Mouse (Mus musculus): ENCODE results near the gene Fam216a. TPM values are rescaled to one million over a fixed set of nuclear protein-coding genes. Genes with fewer than 3 reads are reported as not detected.

Gene Fam216a
- polyA plus RNA-seq, 1 experiment from 2014 or later: 158 TPM

DNA sequence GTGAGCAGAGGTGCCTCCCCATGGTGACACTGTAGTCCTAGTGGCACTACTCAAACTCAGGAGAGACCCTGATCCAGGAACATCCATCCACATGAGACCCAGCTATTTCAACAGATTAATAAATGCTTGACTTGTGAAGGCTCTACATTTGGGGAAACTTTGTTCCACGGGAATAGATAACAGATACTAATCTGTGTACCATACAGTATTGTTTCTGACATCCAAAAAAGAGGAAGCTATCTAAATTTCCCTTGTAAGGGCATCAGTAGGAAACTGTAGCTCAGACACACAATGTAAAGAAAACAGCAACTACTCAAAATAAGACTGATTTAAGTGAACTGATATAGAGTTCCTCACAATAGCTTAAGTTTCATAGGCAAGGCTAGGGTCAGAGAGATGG lies 29.3 kb downstream of the Fam216a start:
- ATAC-seq (ENCODE audit: low read depth): no peak
- H3K9me3 ChIP-seq (ENCODE audit: control insufficient read depth, low read length): no peaks in the 10 kb centered on the region
- no peak overlapping the region for H3K4me3 ChIP-seq (ENCODE audit: low read depth, low read length)
- H3K27ac ChIP-seq (ENCODE audit: low read depth, low read length): no peak overlapping the region
- no peaks in the 10 kb centered on the region for H3K36me3 ChIP-seq (ENCODE audit: control insufficient read depth, insufficient read depth, low read length)
- 90% methylated on average over 1 of the region's 1 CpGs for WGBS
- no peak overlapping the region for H3K9ac ChIP-seq (replicated peaks; ENCODE audit: low read depth, low read length)
- H3K4me2 ChIP-seq (ENCODE audit: low read depth, low read length): no peak overlapping the region
- no peaks in the 10 kb centered on the region for H3K4me1 ChIP-seq (ENCODE audit: control insufficient read depth, insufficient read depth, low read length)
- no peaks in the 10 kb centered on the region for H3K27me3 ChIP-seq (ENCODE audit: control insufficient read depth, insufficient read depth, low read length)

DNA sequence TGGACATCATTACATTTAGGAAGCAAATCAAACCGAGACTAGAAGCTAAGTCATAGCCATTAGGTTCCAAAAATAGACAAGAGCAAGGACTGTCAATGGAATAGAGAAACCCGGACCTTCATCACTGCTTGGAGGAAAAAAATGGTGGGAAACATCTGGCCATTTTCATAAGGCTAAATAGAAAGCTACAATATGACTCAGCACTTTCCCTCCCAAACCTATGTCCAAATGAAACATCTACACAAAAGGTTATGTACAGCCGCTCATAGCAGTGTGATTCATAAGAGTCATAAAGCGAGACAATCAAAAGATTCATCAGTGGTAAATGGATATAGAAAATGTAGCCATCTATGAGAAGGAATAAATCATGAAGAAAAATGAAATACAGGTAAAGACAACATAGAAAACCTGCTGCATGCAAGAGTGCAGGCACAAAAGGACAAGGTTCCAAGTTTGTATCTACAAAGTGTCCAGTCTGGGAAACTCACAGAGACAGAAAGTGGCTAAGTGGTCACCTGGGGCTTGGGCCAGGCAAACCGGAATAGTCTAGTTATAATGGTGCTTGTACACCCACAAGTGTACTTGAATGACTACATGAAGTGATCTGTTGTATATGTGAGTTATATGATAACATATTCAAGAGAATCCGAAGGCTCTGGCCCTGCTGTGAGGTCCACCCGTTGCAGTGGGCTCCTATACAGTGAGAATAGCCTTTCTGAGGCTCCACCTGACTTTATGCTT lies 35.4 kb downstream of the Fam216a start:
- no peaks in the 10 kb centered on the region for H3K4me1 ChIP-seq (ENCODE audit: control insufficient read depth, insufficient read depth, low read length)
- no peak overlapping the region for H3K4me2 ChIP-seq (ENCODE audit: low read depth, low read length)
- H3K9ac ChIP-seq (replicated peaks; ENCODE audit: low read depth, low read length): no peak overlapping the region
- no peak overlapping the region for H3K27ac ChIP-seq (ENCODE audit: low read depth, low read length)
- no peak for ATAC-seq (ENCODE audit: low read depth)
- 94% methylated on average over 7 of the region's 7 CpGs for WGBS
- H3K36me3 ChIP-seq (ENCODE audit: control insufficient read depth, insufficient read depth, low read length): no peaks in the 10 kb centered on the region
- no peak overlapping the region for H3K4me3 ChIP-seq (ENCODE audit: low read depth, low read length)
- no peaks in the 10 kb centered on the region for H3K27me3 ChIP-seq (ENCODE audit: control insufficient read depth, insufficient read depth, low read length)
- no peaks in the 10 kb centered on the region for H3K9me3 ChIP-seq (ENCODE audit: control insufficient read depth, low read length)

DNA sequence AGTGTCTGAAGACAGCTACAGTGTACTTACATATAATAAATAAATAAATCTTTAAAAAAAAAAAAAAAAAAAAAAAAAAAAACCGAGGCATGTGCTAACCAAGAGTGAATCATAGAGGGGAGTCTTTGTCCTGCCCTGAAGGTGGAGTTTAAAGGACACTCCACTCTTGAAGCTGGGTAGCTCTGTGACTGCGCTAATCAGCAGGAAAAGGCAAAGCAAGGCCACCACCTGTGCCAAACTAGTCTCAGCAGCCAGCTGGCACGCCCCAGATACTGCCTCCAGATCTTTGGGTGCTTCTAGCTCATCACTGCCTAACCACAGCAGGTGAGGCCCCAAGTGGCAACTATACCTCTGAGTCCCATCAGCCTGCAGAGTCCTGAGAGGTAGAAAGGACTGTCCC lies 37.5 kb downstream of the Fam216a start:
- WGBS: 78% methylated on average over 3 of the region's 3 CpGs
- ATAC-seq (ENCODE audit: low read depth): no peak
- Histone ChIP-seq H3K4me1 (ENCODE audit: control insufficient read depth, insufficient read depth, low read length) (no peaks in the 10 kb centered on the region), H3K4me3 (ENCODE audit: low read depth, low read length) (no peak overlapping the region), H3K27me3 (ENCODE audit: control insufficient read depth, insufficient read depth, low read length) (no peaks in the 10 kb centered on the region), H3K27ac (ENCODE audit: low read depth, low read length) (no peak overlapping the region), H3K4me2 (ENCODE audit: low read depth, low read length) (no peak overlapping the region), H3K9me3 (ENCODE audit: control insufficient read depth, low read length) (no peaks in the 10 kb centered on the region), H3K36me3 (ENCODE audit: control insufficient read depth, insufficient read depth, low read length) (no peaks in the 10 kb centered on the region), H3K9ac (replicated peaks; ENCODE audit: low read depth, low read length) (no peak overlapping the region)

DNA sequence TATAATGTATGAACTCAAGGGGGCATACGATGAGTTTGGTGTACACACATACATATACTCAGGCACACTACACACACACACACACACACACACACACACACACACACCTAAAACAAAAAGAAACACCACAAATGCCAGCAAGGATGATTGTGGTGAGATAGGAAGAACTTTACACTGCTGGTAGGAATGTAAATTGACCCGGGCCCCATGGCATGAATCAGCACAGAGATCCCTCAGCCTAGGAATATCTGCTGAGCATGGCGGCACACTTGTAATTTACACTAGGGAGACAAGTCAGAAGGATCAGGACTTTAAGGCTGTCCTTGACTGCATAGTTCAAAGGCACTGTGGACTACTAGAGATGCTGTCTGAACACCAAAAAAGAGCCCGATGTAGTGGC lies 41.9 kb downstream of the Fam216a start:
- 93% methylated on average over 4 of the region's 4 CpGs for WGBS
- no peak overlapping the region for H3K4me3 ChIP-seq (ENCODE audit: low read depth, low read length)
- H3K4me2 ChIP-seq (ENCODE audit: low read depth, low read length): no peak overlapping the region
- no peaks in the 10 kb centered on the region for H3K27me3 ChIP-seq (ENCODE audit: control insufficient read depth, insufficient read depth, low read length)
- no peak overlapping the region for H3K27ac ChIP-seq (ENCODE audit: low read depth, low read length)
- H3K36me3 ChIP-seq (ENCODE audit: control insufficient read depth, insufficient read depth, low read length): peaks cover 9% of the 10 kb centered on the region
- no peaks in the 10 kb centered on the region for H3K9me3 ChIP-seq (ENCODE audit: control insufficient read depth, low read length)
- H3K9ac ChIP-seq (replicated peaks; ENCODE audit: low read depth, low read length): no peak overlapping the region
- no peak for ATAC-seq (ENCODE audit: low read depth)
- H3K4me1 ChIP-seq (ENCODE audit: control insufficient read depth, insufficient read depth, low read length): no peaks in the 10 kb centered on the region

DNA sequence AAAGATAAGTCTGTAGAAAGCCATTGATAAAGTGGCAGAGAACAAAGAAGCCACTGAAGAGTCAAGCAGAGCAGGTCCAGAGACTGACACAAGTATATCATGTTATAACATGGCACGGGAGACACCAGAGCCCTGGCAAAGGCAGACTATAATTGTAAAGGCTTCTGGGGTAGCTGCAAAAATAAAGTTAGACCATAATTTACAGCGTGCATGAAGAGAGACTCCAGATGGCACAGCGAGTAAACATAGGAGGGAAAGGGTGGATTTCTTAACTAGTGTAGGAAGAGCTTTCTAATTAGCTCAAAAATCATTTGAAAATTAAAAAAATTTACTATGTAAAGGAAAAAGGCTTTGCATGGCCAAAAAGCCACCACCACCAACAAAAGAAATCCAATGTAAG lies 44.9 kb downstream of the Fam216a start:
- Histone ChIP-seq H3K9me3 (ENCODE audit: control insufficient read depth, low read length) (no peaks in the 10 kb centered on the region), H3K27me3 (ENCODE audit: control insufficient read depth, insufficient read depth, low read length) (no peaks in the 10 kb centered on the region), H3K4me1 (ENCODE audit: control insufficient read depth, insufficient read depth, low read length) (no peaks in the 10 kb centered on the region), H3K27ac (ENCODE audit: low read depth, low read length) (no peak overlapping the region), H3K9ac (replicated peaks; ENCODE audit: low read depth, low read length) (no peak overlapping the region), H3K4me2 (ENCODE audit: low read depth, low read length) (no peak overlapping the region), H3K4me3 (ENCODE audit: low read depth, low read length) (no peak overlapping the region), H3K36me3 (ENCODE audit: control insufficient read depth, insufficient read depth, low read length) (peaks cover 20% of the 10 kb centered on the region)
- WGBS: 86% methylated on average over 3 of the region's 3 CpGs
- no peak for ATAC-seq (ENCODE audit: low read depth)

DNA sequence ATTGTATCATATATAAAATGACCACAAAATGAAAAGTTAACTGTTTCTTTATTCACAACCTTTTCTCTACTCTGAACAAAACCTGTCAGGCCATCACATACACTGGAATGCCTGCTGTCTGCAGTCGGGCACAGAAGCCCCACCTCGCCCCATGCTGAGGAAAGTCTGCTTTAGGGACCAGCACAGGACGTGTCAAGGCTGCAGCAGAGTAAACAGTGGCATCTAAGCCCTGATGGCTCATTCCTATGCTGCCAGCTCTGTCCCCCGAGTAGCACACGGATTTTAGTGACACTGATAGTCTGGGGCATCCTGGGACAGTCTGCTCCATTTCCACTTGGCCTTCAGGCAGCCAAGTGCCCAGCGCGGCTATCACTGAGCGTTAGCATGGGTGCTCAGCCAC lies 46.7 kb downstream of the Fam216a start:
- Histone ChIP-seq H3K27me3 (ENCODE audit: control insufficient read depth, insufficient read depth, low read length) (no peaks in the 10 kb centered on the region), H3K36me3 (ENCODE audit: control insufficient read depth, insufficient read depth, low read length) (peaks cover 27% of the 10 kb centered on the region), H3K4me2 (ENCODE audit: low read depth, low read length) (no peak overlapping the region), H3K9ac (replicated peaks; ENCODE audit: low read depth, low read length) (no peak overlapping the region), H3K9me3 (ENCODE audit: control insufficient read depth, low read length) (no peaks in the 10 kb centered on the region), H3K4me3 (ENCODE audit: low read depth, low read length) (no peak overlapping the region), H3K4me1 (ENCODE audit: control insufficient read depth, insufficient read depth, low read length) (no peaks in the 10 kb centered on the region), H3K27ac (ENCODE audit: low read depth, low read length) (no peak overlapping the region)
- 88% methylated on average over 8 of the region's 8 CpGs for WGBS
- no peak for ATAC-seq (ENCODE audit: low read depth)

DNA sequence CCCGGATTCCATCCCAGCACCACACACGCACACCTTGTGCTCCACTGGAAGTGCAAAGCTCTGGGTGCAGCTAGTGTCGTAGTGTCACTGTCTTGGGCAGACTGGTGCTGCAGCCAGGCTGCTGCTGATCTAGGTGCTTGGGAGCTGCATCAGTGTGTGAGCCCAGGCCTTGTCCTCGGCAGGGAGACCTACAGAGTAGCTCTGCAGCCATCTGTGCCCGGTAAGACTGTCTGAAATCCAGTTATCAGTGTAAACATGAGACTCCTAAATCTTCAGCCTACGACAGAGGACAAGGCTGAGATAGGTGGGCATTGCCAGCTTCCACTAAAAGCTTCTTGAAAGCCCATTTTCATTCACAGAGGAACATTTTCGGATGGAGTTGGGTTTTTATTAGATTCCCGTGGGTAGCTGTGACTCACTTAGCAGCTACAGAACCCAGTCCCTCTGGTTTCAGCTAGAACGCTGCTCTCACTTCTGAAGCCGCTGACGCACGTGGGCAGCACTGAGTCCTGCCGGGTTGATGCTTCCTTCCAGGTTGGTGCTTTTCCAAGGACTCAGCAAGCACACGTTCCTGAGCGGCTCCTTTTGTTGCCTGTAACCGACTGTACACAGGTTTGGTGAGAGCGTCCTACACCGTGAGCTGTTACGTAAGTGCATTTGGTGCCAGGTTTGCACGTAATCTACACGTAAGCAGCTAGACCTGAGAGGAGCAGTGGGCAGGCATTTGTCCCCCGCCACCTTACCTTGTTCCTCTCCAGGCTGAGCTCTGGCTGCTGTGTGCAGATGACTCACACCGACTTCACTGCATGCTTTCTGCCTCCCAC lies 47.3 kb downstream of the Fam216a start:
- no peak overlapping the region for H3K4me3 ChIP-seq (ENCODE audit: low read depth, low read length)
- no peak overlapping the region for H3K27ac ChIP-seq (ENCODE audit: low read depth, low read length)
- WGBS: 93% methylated on average over 23 of the region's 23 CpGs
- H3K9me3 ChIP-seq (ENCODE audit: control insufficient read depth, low read length): no peaks in the 10 kb centered on the region
- no peak overlapping the region for H3K4me2 ChIP-seq (ENCODE audit: low read depth, low read length)
- no peaks in the 10 kb centered on the region for H3K4me1 ChIP-seq (ENCODE audit: control insufficient read depth, insufficient read depth, low read length)
- no peak overlapping the region for H3K9ac ChIP-seq (replicated peaks; ENCODE audit: low read depth, low read length)
- no peak for ATAC-seq (ENCODE audit: low read depth)
- H3K36me3 ChIP-seq (ENCODE audit: control insufficient read depth, insufficient read depth, low read length): peaks cover 33% of the 10 kb centered on the region
- H3K27me3 ChIP-seq (ENCODE audit: control insufficient read depth, insufficient read depth, low read length): no peaks in the 10 kb centered on the region

DNA sequence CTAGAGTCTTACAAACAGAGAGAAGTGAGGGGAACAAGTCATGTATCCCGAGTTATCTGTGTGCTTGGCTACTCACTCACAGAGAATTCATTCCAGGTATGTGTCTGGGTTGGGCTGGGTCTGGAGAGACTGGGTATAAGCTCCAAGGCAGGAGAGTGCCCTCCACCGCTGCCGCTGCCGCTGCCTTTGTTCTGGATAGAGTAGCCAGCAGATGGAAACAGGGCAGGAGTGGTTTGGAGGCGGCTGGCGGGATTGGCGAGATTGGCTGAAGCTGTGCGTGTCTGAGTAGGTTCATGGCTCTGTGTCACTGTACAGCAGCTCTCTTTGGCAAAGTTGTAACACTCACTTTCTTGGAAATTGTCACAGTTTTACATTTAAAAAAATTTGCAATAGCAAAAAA lies 48.6 kb downstream of the Fam216a start:
- WGBS: 73% methylated on average over 8 of the region's 8 CpGs
- Histone ChIP-seq H3K4me1 (ENCODE audit: control insufficient read depth, insufficient read depth, low read length) (no peaks in the 10 kb centered on the region), H3K36me3 (ENCODE audit: control insufficient read depth, insufficient read depth, low read length) (peaks cover 34% of the 10 kb centered on the region), H3K4me2 (ENCODE audit: low read depth, low read length) (no peak overlapping the region), H3K27ac (ENCODE audit: low read depth, low read length) (no peak overlapping the region), H3K9ac (replicated peaks; ENCODE audit: low read depth, low read length) (no peak overlapping the region), H3K9me3 (ENCODE audit: control insufficient read depth, low read length) (no peaks in the 10 kb centered on the region), H3K27me3 (ENCODE audit: control insufficient read depth, insufficient read depth, low read length) (no peaks in the 10 kb centered on the region), H3K4me3 (ENCODE audit: low read depth, low read length) (no peak overlapping the region)
- no peak for ATAC-seq (ENCODE audit: low read depth)

DNA sequence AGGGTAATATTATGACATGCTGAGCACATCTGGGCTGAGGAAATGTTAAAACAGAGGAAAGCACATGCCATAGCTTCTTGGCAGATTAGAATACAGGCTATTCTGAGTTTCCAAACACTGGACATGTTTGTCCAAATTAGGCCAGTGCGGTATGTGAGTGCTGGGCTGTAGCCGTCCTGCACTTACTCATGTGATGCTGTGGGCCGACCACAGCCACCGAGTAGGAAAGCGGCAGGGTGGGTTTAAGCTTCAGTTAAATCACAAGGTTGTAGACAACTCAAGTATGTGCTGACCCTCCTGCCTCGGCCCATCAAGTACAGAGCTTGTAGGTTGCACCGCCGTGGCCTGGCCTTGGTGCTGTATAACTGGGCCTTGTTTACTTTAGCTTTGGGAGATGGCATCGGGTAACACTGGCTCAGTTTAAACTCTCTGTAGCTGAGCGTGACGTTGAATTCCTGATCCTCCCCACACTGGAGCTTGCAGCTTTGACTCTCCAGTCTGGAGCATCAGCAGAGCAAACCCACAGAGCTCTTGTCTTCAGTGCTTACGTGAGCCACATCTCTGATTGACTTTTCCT lies 51.9 kb downstream of the Fam216a start:
- Histone ChIP-seq H3K27ac (ENCODE audit: low read depth, low read length) (no peak overlapping the region), H3K9ac (replicated peaks; ENCODE audit: low read depth, low read length) (no peak overlapping the region), H3K36me3 (ENCODE audit: control insufficient read depth, insufficient read depth, low read length) (peaks cover 25% of the 10 kb centered on the region), H3K4me3 (ENCODE audit: low read depth, low read length) (no peak overlapping the region), H3K4me1 (ENCODE audit: control insufficient read depth, insufficient read depth, low read length) (no peaks in the 10 kb centered on the region), H3K27me3 (ENCODE audit: control insufficient read depth, insufficient read depth, low read length) (no peaks in the 10 kb centered on the region), H3K4me2 (ENCODE audit: low read depth, low read length) (no peak overlapping the region), H3K9me3 (ENCODE audit: control insufficient read depth, low read length) (no peaks in the 10 kb centered on the region)
- 83% methylated on average over 12 of the region's 12 CpGs for WGBS
- ATAC-seq (ENCODE audit: low read depth): no peak
